ENCODE assay signal across 14 mouse cellular contexts in the genomic region with DNA sequence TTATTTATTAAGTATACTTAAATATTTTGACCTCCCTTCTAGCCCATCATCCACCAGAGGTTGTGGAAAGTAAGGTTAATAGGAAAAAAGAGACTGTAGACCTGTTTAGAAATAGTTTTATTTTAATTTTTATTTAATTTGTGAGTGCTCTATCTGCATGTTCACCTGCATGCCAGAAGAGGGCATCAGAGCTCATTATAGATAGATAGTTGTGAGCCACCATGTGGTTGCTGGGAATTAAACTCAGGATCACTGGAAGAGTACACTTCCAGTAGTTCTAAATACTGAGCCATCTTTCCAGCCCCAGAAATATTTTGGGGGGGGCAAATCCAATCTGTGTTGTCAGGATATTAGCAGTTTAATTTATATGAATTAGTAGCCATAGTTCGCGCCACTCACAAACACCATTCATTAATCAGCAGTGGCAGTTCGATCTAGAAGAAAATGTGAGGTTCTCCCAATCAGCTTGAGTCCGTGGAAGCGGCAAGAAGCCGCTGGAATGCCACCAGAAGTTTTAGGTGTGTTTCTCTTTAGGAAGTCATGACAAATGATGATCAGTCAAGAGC. TPM values are rescaled to one million over a fixed set of nuclear protein-coding genes. Genes with fewer than 3 reads are reported as not detected.
A peak's percentile ranks its signal among the peaks of the same experiment; 100 is the strongest.
DNase-seq lines count a peak whose midpoint lies in the region; ATAC-seq lines count a peak whose summit lies in the region.
"Had no signal": no experiment of that assay in that cellular context is flagged by ENCODE, and none has a peak within 500 bp of the region (broad histone marks: within the 10 kb centered on the region; RNA-seq: fewer than 3 reads in every experiment).

No protein-coding gene starts in this region.

- peaks cover 12% of the 10 kb centered on the region for H3K4me1 ChIP-seq in hindbrain, embryonic 13.5 days (replicated peaks)
- H3K4me1 ChIP-seq: embryonic facial prominence, embryonic 12.5 days; limb, embryonic 13.5 days had no signal

- H3K36me3 ChIP-seq in hindbrain, embryonic 13.5 days = 0 out of 2 replicates have a peak, but pooled peaks cover 3% of the 10 kb centered on the region

- no peak overlapping the region for H3K9ac ChIP-seq in hindbrain, embryonic 13.5 days
- H3K9ac ChIP-seq: embryonic facial prominence, embryonic 12.5 days; forebrain, embryonic 13.5 days; hindbrain, embryonic 15.5 days; limb, embryonic 13.5 days had no signal

- WGBS in hindbrain, embryonic 13.5 days = 98% methylated on average over 6 of the region's 6 CpGs

- H3K27ac ChIP-seq in hindbrain, embryonic 13.5 days = no peak overlapping the region
- H3K27ac ChIP-seq: embryonic facial prominence, embryonic 12.5 days; forebrain, embryonic 13.5 days; hindbrain, embryonic 15.5 days; limb, embryonic 13.5 days had no signal

- no peaks in the 10 kb centered on the region for H3K27me3 ChIP-seq in hindbrain, embryonic 13.5 days
- H3K27me3 ChIP-seq: embryonic facial prominence, embryonic 12.5 days; hindbrain, embryonic 15.5 days; limb, embryonic 13.5 days had no signal

- H3K4me2 ChIP-seq in hindbrain, embryonic 13.5 days = no peak overlapping the region
- H3K4me2 ChIP-seq: embryonic facial prominence, embryonic 12.5 days; forebrain, embryonic 13.5 days; hindbrain, embryonic 15.5 days; limb, embryonic 13.5 days had no signal

- DNase-seq in cerebellum, postnatal 10 days = peak; percentile 39 to 60
- no peak for DNase-seq in cerebellum, adult 18-20 months
- peak; percentile 32 to 41 for DNase-seq in kidney, postnatal 36 days
- DNase-seq in kidney, adult 11 months = no peak
- DNase-seq in 3T3-L1 (ENCODE audit: low read depth, low spot score) (peak; percentile 57), ZHBTc4 (ENCODE audit: low read depth, low spot score) (peak; percentile 57)
- no peak for DNase-seq in T-cell, adult 2 months (ENCODE audit: low spot score)
- DNase-seq: adrenal gland, adult 2 months; cerebellum, adult 11 months had no signal

- no peak overlapping the region for H3K4me3 ChIP-seq in hindbrain, embryonic 13.5 days
- H3K4me3 ChIP-seq: embryonic facial prominence, embryonic 12.5 days; forebrain, embryonic 13.5 days; hindbrain, embryonic 15.5 days; limb, embryonic 13.5 days had no signal

- peaks cover 6% of the 10 kb centered on the region; the same call in 1 of the 2 replicates for H3K9me3 ChIP-seq in hindbrain, embryonic 13.5 days
- H3K9me3 ChIP-seq: hindbrain, embryonic 15.5 days had no signal

- no peak for ATAC-seq in hindbrain, embryonic 13.5 days (ENCODE audit: low FRiP score)
- ATAC-seq: forebrain, embryonic 13.5 days had no signal

RNA-seq across cellular contexts. Expression of gene Ulk4, which starts 6.7 kb away (rescaled TPM):
- 106 and 109 TPM in 2 replicates for polyA plus RNA-seq in hindbrain, embryonic 13.5 days (2015; fragmentation: Nextera tagmentation; extraction: Ambion mirVana)

RNA-seq across cellular contexts. Expression of gene Trak1, which starts 13.6 kb away (rescaled TPM):
- polyA plus RNA-seq in hindbrain, embryonic 13.5 days (2015; fragmentation: Nextera tagmentation; extraction: Ambion mirVana) = 43.0 and 46.2 TPM in 2 replicates

Comparison
In these comparisons a context has a peak if more than half of its experiments do, and no peak if none do; other contexts are left out.
1. DNase-seq: peak in cerebellum, postnatal 10 days (2 of 2), kidney, postnatal 36 days (2 of 2), 3T3-L1 (single experiment) and ZHBTc4 (single experiment); none in cerebellum, adult 18-20 months (0 of 2), kidney, adult 11 months (single experiment) and T-cell, adult 2 months (single experiment).